Mouse (Mus musculus) erythroblast, adult 5-6 weeks (primary cell): Measurements from ENCODE around the gene Gm3336. TPM values are rescaled to one million over a fixed set of nuclear protein-coding genes. Genes with fewer than 3 reads are reported as not detected.

Experiments
- total RNA-seq, 2 experiments: library from RNA; stranded (forward) in 1 of 2; stranded (reverse) in 1 of 2; fragments of 150-400 nt in 1 of 2; fragments of 200-764, 138-1000 nt in 1 of 2; gene quantifications; 2 replicates each; pipeline versions ENCODE4 v1.2.3 to v1.2.4; 2015 to 2017; ENCODE audit warnings: low replicate concordance in 2 of 2

The Gm3336 gene
- total RNA-seq, 2 experiments from 2014 or later: not detected

Other genes starting within 250 kb of the Gm3336 start
- gene Klhl26, start 241.6 kb upstream of the Gm3336 start, total RNA-seq (2015; ENCODE audit: low replicate concordance): 0.38 and 1.7 TPM in 2 replicates
- gene Klhl26, start 241.6 kb upstream of the Gm3336 start, total RNA-seq (2017; ENCODE audit: low replicate concordance): 1.8 and 2.8 TPM in 2 replicates
- not detected in 2 replicates for gene Tmem59l, start 231.2 kb upstream of the Gm3336 start, total RNA-seq (2015; ENCODE audit: low replicate concordance)
- gene Tmem59l, start 231.2 kb upstream of the Gm3336 start, total RNA-seq (2017; ENCODE audit: low replicate concordance): not detected in 2 replicates
- gene Crlf1, start 225.4 kb upstream of the Gm3336 start, total RNA-seq (2015; ENCODE audit: low replicate concordance): 3.7 TPM in 1 of 2 replicates, not detected in the other
- 2.5 TPM in 1 of 2 replicates, not detected in the other for gene Crlf1, start 225.4 kb upstream of the Gm3336 start, total RNA-seq (2017; ENCODE audit: low replicate concordance)
- 2.9 and 14.0 TPM in 2 replicates for gene Rex1bd, start 211.8 kb upstream of the Gm3336 start, total RNA-seq (2015; ENCODE audit: low replicate concordance)
- 5.2 and 9.5 TPM in 2 replicates for gene Rex1bd, start 211.8 kb upstream of the Gm3336 start, total RNA-seq (2017; ENCODE audit: low replicate concordance)
- gene Uba52, start 207.7 kb upstream of the Gm3336 start, total RNA-seq (2015; ENCODE audit: low replicate concordance): 653 and 914 TPM in 2 replicates
- 249 and 1,009 TPM in 2 replicates for gene Uba52, start 207.7 kb upstream of the Gm3336 start, total RNA-seq (2017; ENCODE audit: low replicate concordance)
- gene Fkbp8, start 190.8 kb upstream of the Gm3336 start, total RNA-seq (2015; ENCODE audit: low replicate concordance): 27.1 and 47.4 TPM in 2 replicates
- 53.5 and 56.9 TPM in 2 replicates for gene Fkbp8, start 190.8 kb upstream of the Gm3336 start, total RNA-seq (2017; ENCODE audit: low replicate concordance)
- gene Kxd1, start 190.6 kb upstream of the Gm3336 start, total RNA-seq (2015; ENCODE audit: low replicate concordance): 21.7 and 45.3 TPM in 2 replicates
- gene Kxd1, start 190.6 kb upstream of the Gm3336 start, total RNA-seq (2017; ENCODE audit: low replicate concordance): 10.9 and 18.1 TPM in 2 replicates
- 2.5 and 5.2 TPM in 2 replicates for gene Ell, start 179.1 kb upstream of the Gm3336 start, total RNA-seq (2015; ENCODE audit: low replicate concordance)
- 4.0 and 4.7 TPM in 2 replicates for gene Ell, start 179.1 kb upstream of the Gm3336 start, total RNA-seq (2017; ENCODE audit: low replicate concordance)
- 3.8 and 6.1 TPM in 2 replicates for gene Isyna1, start 124.2 kb upstream of the Gm3336 start, total RNA-seq (2015; ENCODE audit: low replicate concordance)
- 1.4 and 7.7 TPM in 2 replicates for gene Isyna1, start 124.2 kb upstream of the Gm3336 start, total RNA-seq (2017; ENCODE audit: low replicate concordance)
- gene Ssbp4, start 109.7 kb upstream of the Gm3336 start, total RNA-seq (2015; ENCODE audit: low replicate concordance): 6.3 and 10.9 TPM in 2 replicates
- gene Ssbp4, start 109.7 kb upstream of the Gm3336 start, total RNA-seq (2017; ENCODE audit: low replicate concordance): 6.3 and 13.8 TPM in 2 replicates
- 5.4 and 9.0 TPM in 2 replicates for gene Lrrc25, start 102.4 kb upstream of the Gm3336 start, total RNA-seq (2015; ENCODE audit: low replicate concordance)
- 0.98 and 2.3 TPM in 2 replicates for gene Lrrc25, start 102.4 kb upstream of the Gm3336 start, total RNA-seq (2017; ENCODE audit: low replicate concordance)
- not detected in 2 replicates for gene Gdf15, start 86.1 kb upstream of the Gm3336 start, total RNA-seq (2015; ENCODE audit: low replicate concordance)
- gene Gdf15, start 86.1 kb upstream of the Gm3336 start, total RNA-seq (2017; ENCODE audit: low replicate concordance): 0.60 TPM in 1 of 2 replicates, not detected in the other
- 1.2 and 5.9 TPM in 2 replicates for gene Pgpep1, start 58.2 kb upstream of the Gm3336 start, total RNA-seq (2015; ENCODE audit: low replicate concordance)
- gene Pgpep1, start 58.2 kb upstream of the Gm3336 start, total RNA-seq (2017; ENCODE audit: low replicate concordance): 0.28 and 1.4 TPM in 2 replicates
- gene Lsm4, start 45.3 kb upstream of the Gm3336 start, total RNA-seq (2015; ENCODE audit: low replicate concordance): 41.1 and 51.6 TPM in 2 replicates
- gene Lsm4, start 45.3 kb upstream of the Gm3336 start, total RNA-seq (2017; ENCODE audit: low replicate concordance): 20.9 and 26.2 TPM in 2 replicates
- gene Jund, start 19.6 kb upstream of the Gm3336 start, total RNA-seq (2015; ENCODE audit: low replicate concordance): 29.2 and 53.9 TPM in 2 replicates
- 52.2 and 61.9 TPM in 2 replicates for gene Jund, start 19.6 kb upstream of the Gm3336 start, total RNA-seq (2017; ENCODE audit: low replicate concordance)
- not detected in 2 replicates for gene Iqcn, start 15.1 kb upstream of the Gm3336 start, total RNA-seq (2015; ENCODE audit: low replicate concordance)
- gene Iqcn, start 15.1 kb upstream of the Gm3336 start, total RNA-seq (2017; ENCODE audit: low replicate concordance): not detected in 2 replicates
- gene Pde4c, start 5.2 kb downstream of the Gm3336 start, total RNA-seq (2015; ENCODE audit: low replicate concordance): not detected in 2 replicates
- not detected in 2 replicates for gene Pde4c, start 5.2 kb downstream of the Gm3336 start, total RNA-seq (2017; ENCODE audit: low replicate concordance)
- gene Rab3a, start 36.1 kb downstream of the Gm3336 start, total RNA-seq (2015; ENCODE audit: low replicate concordance): not detected in 2 replicates
- 1.5 TPM in 1 of 2 replicates, not detected in the other for gene Rab3a, start 36.1 kb downstream of the Gm3336 start, total RNA-seq (2017; ENCODE audit: low replicate concordance)
- 8.2 and 9.6 TPM in 2 replicates for gene Mpv17l2, start 42.4 kb downstream of the Gm3336 start, total RNA-seq (2015; ENCODE audit: low replicate concordance)
- gene Mpv17l2, start 42.4 kb downstream of the Gm3336 start, total RNA-seq (2017; ENCODE audit: low replicate concordance): 3.8 and 6.4 TPM in 2 replicates
- 4.8 and 12.1 TPM in 2 replicates for gene Pik3r2, start 58.2 kb downstream of the Gm3336 start, total RNA-seq (2015; ENCODE audit: low replicate concordance)
- 5.9 and 6.3 TPM in 2 replicates for gene Pik3r2, start 58.2 kb downstream of the Gm3336 start, total RNA-seq (2017; ENCODE audit: low replicate concordance)
- gene Mast3, start 86.5 kb downstream of the Gm3336 start, total RNA-seq (2015; ENCODE audit: low replicate concordance): 21.7 and 29.2 TPM in 2 replicates
- 3.9 and 5.4 TPM in 2 replicates for gene Mast3, start 86.5 kb downstream of the Gm3336 start, total RNA-seq (2017; ENCODE audit: low replicate concordance)
- gene Il12rb1, start 89.9 kb downstream of the Gm3336 start, total RNA-seq (2015; ENCODE audit: low replicate concordance): not detected in 2 replicates
- 0.14 and 0.51 TPM in 2 replicates for gene Il12rb1, start 89.9 kb downstream of the Gm3336 start, total RNA-seq (2017; ENCODE audit: low replicate concordance)
- gene Arrdc2, start 121.2 kb downstream of the Gm3336 start, total RNA-seq (2015; ENCODE audit: low replicate concordance): 15.0 and 25.7 TPM in 2 replicates
- gene Arrdc2, start 121.2 kb downstream of the Gm3336 start, total RNA-seq (2017; ENCODE audit: low replicate concordance): 18.1 and 30.8 TPM in 2 replicates
- not detected in 2 replicates for gene Kcnn1, start 144.7 kb downstream of the Gm3336 start, total RNA-seq (2015; ENCODE audit: low replicate concordance)
- not detected in 2 replicates for gene Kcnn1, start 144.7 kb downstream of the Gm3336 start, total RNA-seq (2017; ENCODE audit: low replicate concordance)
- 12.3 and 14.2 TPM in 2 replicates for gene Ccdc124, start 155.4 kb downstream of the Gm3336 start, total RNA-seq (2015; ENCODE audit: low replicate concordance)
- gene Ccdc124, start 155.4 kb downstream of the Gm3336 start, total RNA-seq (2017; ENCODE audit: low replicate concordance): 11.7 and 13.4 TPM in 2 replicates
- gene Slc5a5, start 174.2 kb downstream of the Gm3336 start, total RNA-seq (2015; ENCODE audit: low replicate concordance): not detected in 2 replicates
- gene Slc5a5, start 174.2 kb downstream of the Gm3336 start, total RNA-seq (2017; ENCODE audit: low replicate concordance): 0.17 TPM in 1 of 2 replicates, not detected in the other
- 1,597 and 1,896 TPM in 2 replicates for gene Rpl18a, start 178.9 kb downstream of the Gm3336 start, total RNA-seq (2015; ENCODE audit: low replicate concordance)
- 369 and 492 TPM in 2 replicates for gene Rpl18a, start 178.9 kb downstream of the Gm3336 start, total RNA-seq (2017; ENCODE audit: low replicate concordance)
- gene Map1s, start 187.4 kb downstream of the Gm3336 start, total RNA-seq (2015; ENCODE audit: low replicate concordance): 2.3 and 4.0 TPM in 2 replicates
- gene Map1s, start 187.4 kb downstream of the Gm3336 start, total RNA-seq (2017; ENCODE audit: low replicate concordance): 2.2 and 3.1 TPM in 2 replicates